Mouse (Mus musculus): ENCODE data around the gene Srbd1.

Gene Srbd1

GRCm38 (mm10) chr17:86034641-86035040 lies 110.3 kb downstream of the Srbd1 start:
- no peak for DNase-seq (ENCODE audit: low read depth)

GRCm38 (mm10) chr17:86032113-86032714 lies 112.8 kb downstream of the Srbd1 start:
- no peak for DNase-seq (ENCODE audit: low read depth)

GRCm38 (mm10) chr17:86030016-86030415 lies 115.0 kb downstream of the Srbd1 start:
- no peak for DNase-seq (ENCODE audit: low read depth)

GRCm38 (mm10) chr17:86029175-86029574 lies 115.8 kb downstream of the Srbd1 start:
- no peak for DNase-seq (ENCODE audit: low read depth)

GRCm38 (mm10) chr17:86027577-86028199 lies 117.3 kb downstream of the Srbd1 start:
- no peak for DNase-seq (ENCODE audit: low read depth)

- DNase-seq (ENCODE audit: low read depth), result no peak
These were observed 120.4 kb downstream of the Srbd1 start for GRCm38 (mm10) chr17:86024589-86024988.

- DNase-seq (ENCODE audit: low read depth), result no peak
These were observed 122.6 kb downstream of the Srbd1 start for GRCm38 (mm10) chr17:86022366-86022765.

GRCm38 (mm10) chr17:86021815-86022214 lies 123.2 kb downstream of the Srbd1 start:
- no peak for DNase-seq (ENCODE audit: low read depth)

- DNase-seq (ENCODE audit: low read depth), result no peak
These were observed 123.7 kb downstream of the Srbd1 start for GRCm38 (mm10) chr17:86021231-86021630.

GRCm38 (mm10) chr17:86019793-86020192 lies 125.2 kb downstream of the Srbd1 start:
- DNase-seq (ENCODE audit: low read depth), result no peak

- no peak for DNase-seq (ENCODE audit: low read depth)
These were observed 130.7 kb downstream of the Srbd1 start for GRCm38 (mm10) chr17:86014246-86014645.

GRCm38 (mm10) chr17:86012576-86012975 lies 132.4 kb downstream of the Srbd1 start:
- no peak for DNase-seq (ENCODE audit: low read depth)

GRCm38 (mm10) chr17:86011849-86012248 lies 133.1 kb downstream of the Srbd1 start:
- DNase-seq (ENCODE audit: low read depth), result no peak

- DNase-seq (ENCODE audit: low read depth), result no peak
These were observed 136.6 kb downstream of the Srbd1 start for GRCm38 (mm10) chr17:86008401-86008800.

- DNase-seq (ENCODE audit: low read depth), result no peak
These were observed 142.9 kb downstream of the Srbd1 start for GRCm38 (mm10) chr17:86002113-86002512.

- DNase-seq (ENCODE audit: low read depth), result no peak
These were observed 143.3 kb downstream of the Srbd1 start for GRCm38 (mm10) chr17:86001667-86002066.

GRCm38 (mm10) chr17:85995727-85996126 lies 149.2 kb downstream of the Srbd1 start:
- DNase-seq (ENCODE audit: low read depth), result no peak

GRCm38 (mm10) chr17:85995086-85995485 lies 149.9 kb downstream of the Srbd1 start:
- DNase-seq (ENCODE audit: low read depth), result no peak

- DNase-seq (ENCODE audit: low read depth), result no peak
These were observed 155.8 kb downstream of the Srbd1 start for GRCm38 (mm10) chr17:85989058-85989769.

- DNase-seq (ENCODE audit: low read depth), result no peak
These were observed 157.4 kb downstream of the Srbd1 start for GRCm38 (mm10) chr17:85987531-85987930.

- DNase-seq (ENCODE audit: low read depth), result no peak
These were observed 158.4 kb downstream of the Srbd1 start for GRCm38 (mm10) chr17:85986624-85987023.

- DNase-seq (ENCODE audit: low read depth), result no peak
These were observed 158.8 kb downstream of the Srbd1 start for GRCm38 (mm10) chr17:85986181-85986580.

- no peak for DNase-seq (ENCODE audit: low read depth)
These were observed 159.8 kb downstream of the Srbd1 start for GRCm38 (mm10) chr17:85985131-85985530.
